Mouse (Mus musculus) embryo, embryonic 9.5 days (tissue): Measurements from ENCODE around the gene Emc3.

Experiments
- DNase-seq: peaks from one replicate; pipeline ENCODE4 v3.0.0-alpha.2; 2017; ENCODE audit errors: extremely low spot score

The Emc3 gene

GRCm38 (mm10) chr6:113530932-113531839, at the start of gene Emc3, which contains the start of gene Fancd2:
Emc3 (minus strand) TSS chr6:113531652.
Fancd2 (plus strand) TSS chr6:113531682.
- DNase-seq = peak; percentile 97

GRCm38 (mm10) chr6:113579306-113579705, 47.9 kb upstream of the Emc3 start:
- no peak for DNase-seq

GRCm38 (mm10) chr6:113576044-113576443, 44.6 kb upstream of the Emc3 start:
- no peak for DNase-seq

GRCm38 (mm10) chr6:113564557-113564956, 33.1 kb upstream of the Emc3 start:
- DNase-seq = no peak

GRCm38 (mm10) chr6:113559736-113560135, 28.3 kb upstream of the Emc3 start:
- no peak for DNase-seq

- DNase-seq = no peak
Observed at GRCm38 (mm10) chr6:113543906-113544481, 12.5 kb upstream of the Emc3 start.

GRCm38 (mm10) chr6:113541610-113542009, 10.2 kb upstream of the Emc3 start:
- no peak for DNase-seq

- DNase-seq = no peak
Observed at GRCm38 (mm10) chr6:113534886-113535285, 3.4 kb upstream of the Emc3 start.

GRCm38 (mm10) chr6:113531840-113532404, 470 bp upstream of the Emc3 start:
- peak; percentile 36 for DNase-seq

GRCm38 (mm10) chr6:113523420-113523819, 8.0 kb downstream of the Emc3 start:
- no peak for DNase-seq

GRCm38 (mm10) chr6:113522310-113522709, 9.1 kb downstream of the Emc3 start:
- no peak for DNase-seq

- no peak for DNase-seq
Observed at GRCm38 (mm10) chr6:113517434-113518080, 13.9 kb downstream of the Emc3 start.

- no peak for DNase-seq
Observed at GRCm38 (mm10) chr6:113514600-113514999, 16.9 kb downstream of the Emc3 start.

- DNase-seq = no peak
Observed at GRCm38 (mm10) chr6:113513944-113514343, 17.5 kb downstream of the Emc3 start.

GRCm38 (mm10) chr6:113508947-113509280, 22.5 kb downstream of the Emc3 start:
- DNase-seq = no peak

GRCm38 (mm10) chr6:113508272-113508946, 23.0 kb downstream of the Emc3 start:
- DNase-seq = no peak

GRCm38 (mm10) chr6:113507130-113507529, 24.3 kb downstream of the Emc3 start:
- no peak for DNase-seq

- DNase-seq = no peak
Observed at GRCm38 (mm10) chr6:113505689-113506088, 25.8 kb downstream of the Emc3 start.

GRCm38 (mm10) chr6:113502801-113503200, 28.7 kb downstream of the Emc3 start:
- DNase-seq = no peak

GRCm38 (mm10) chr6:113501388-113502084, 29.9 kb downstream of the Emc3 start, which contains the start of gene Prrt3:
Prrt3 (minus strand) TSS chr6:113501931.
- peak; percentile 43 for DNase-seq

GRCm38 (mm10) chr6:113499346-113499745, 32.1 kb downstream of the Emc3 start:
- no peak for DNase-seq
